Mouse (Mus musculus) inflammation-experienced regulatory T-cells, adult 6 months (primary cell): ENCODE results near the gene Maml3. TPM values are rescaled to one million over a fixed set of nuclear protein-coding genes. Genes with fewer than 3 reads are reported as not detected.

ENCODE experiments used
- ATAC-seq: one replicate; pipeline ENCODE4 v1.8.0; 2017
- polyA plus RNA-seq, 3 experiments: library from polyadenylated mRNA; unstranded; fragments of 100-300 nt; shearing (Covaris generic); gene quantifications; one replicate each; pipeline ENCODE4 v1.2.1; 2017

Maml3 gene
- polyA plus RNA-seq, 3 experiments from 2014 or later: 0.68 to 2.2 TPM; not detected in 1

DNA sequence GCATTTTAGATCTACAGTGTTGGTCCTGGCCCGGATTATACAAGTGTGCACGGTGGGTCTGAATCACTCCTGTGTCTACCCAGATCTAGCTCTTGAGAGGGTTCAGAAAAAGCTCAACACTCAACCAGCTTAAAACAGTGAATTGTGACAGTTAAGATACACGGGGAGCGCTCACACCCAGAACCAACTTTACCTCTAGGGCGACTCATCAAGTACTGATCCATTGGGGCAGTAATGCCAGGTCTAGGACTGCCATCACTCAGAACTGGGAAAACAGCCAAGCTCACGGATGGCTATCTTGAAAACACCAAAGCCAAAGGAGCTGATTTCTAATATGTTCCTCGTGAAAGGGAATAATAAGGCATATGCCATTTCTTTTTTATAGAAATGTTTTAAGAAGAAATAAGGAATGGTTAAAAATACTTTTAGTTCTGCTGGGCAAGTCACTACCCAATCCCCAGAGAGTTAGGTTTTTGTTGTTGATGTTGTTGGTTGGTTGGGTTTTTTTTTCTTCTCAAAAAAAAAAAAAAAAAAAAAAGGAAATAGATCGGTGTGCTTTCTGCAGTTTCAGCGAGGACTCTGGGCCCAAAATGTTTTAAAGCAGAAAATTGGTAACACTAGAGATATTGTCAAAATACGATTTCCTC lies 103.9 kb downstream of the Maml3 start:
- ATAC-seq: no peak

DNA sequence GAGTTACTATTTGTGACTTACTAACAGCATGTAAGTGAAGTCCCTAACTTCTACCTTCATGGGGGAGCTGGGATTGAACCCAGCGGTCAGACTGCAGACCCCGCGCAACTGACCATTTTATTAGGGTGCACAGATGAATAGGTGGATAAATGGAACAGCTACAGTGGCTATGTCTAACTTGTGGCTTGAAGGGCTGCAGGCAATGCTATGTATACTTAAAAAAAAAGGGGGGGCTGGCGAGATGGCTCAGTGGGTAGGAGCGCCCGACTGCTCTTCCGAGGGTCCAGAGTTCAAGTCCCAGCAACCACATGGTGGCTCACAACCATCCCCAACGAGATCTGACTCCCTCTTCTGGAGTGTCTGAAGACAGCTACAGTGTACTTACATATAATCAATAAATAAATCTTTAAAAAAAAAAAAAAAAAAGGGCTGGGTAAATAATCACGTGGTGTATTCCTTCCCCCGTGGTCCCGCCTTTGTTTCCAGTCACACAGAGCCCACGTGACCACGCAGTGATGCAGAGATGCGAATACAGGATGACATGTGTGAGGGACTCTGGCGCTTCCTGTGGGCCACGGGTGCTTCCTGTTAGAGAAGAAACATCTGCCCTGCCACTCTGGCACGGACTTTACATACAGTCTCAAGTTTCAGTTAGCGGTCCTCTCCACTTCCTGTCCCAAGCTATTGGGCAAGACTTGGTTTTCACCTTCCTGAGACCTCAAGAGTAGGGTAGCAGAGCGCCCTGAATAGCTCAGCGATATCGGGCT lies 105.0 kb downstream of the Maml3 start:
- ATAC-seq: peak; percentile 99

DNA sequence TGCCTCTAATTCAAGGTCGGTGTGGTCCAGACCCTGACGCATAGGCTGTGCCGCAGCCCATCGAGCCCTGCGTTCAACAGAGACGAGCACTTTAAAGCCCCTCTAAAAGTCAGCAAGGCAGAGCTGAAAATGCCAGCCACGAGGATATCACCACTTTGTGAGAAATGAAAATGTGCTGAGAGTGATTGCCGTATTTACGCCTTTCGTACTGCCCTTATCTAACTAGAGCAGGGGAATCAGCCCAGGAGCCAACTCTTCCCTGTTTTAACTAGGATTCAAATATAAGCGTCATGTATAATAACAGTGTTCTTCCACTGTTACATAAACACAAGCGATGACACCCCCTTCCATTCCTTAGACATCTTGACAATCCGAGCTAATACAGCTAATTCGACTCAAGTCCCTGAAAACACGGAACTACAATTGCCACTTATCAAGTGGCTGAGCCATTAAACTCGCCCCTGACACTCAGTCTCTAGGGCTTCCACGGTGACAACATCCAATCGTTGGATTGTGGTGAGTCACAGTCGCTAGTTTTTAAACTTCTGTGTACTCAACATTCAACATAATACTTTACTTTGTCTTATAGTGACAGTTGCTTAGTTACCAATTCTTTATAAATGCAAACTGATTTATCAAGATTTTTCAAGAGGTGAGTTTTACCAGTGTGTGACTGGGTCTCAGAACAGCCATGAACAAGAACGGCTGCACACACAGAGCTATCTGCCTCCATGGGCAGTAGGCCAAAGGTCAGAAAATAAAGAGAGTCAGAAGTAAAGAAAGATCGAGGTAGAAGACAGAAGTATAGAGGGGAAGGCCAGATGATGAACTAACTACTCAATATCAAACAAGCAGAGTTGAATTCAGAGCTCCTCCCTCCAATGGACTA lies 106.1 kb downstream of the Maml3 start:
- no peak for ATAC-seq

GRCm38 (mm10) chr3:51997616-51998015 lies 107.3 kb downstream of the Maml3 start:
- ATAC-seq: no peak

DNA sequence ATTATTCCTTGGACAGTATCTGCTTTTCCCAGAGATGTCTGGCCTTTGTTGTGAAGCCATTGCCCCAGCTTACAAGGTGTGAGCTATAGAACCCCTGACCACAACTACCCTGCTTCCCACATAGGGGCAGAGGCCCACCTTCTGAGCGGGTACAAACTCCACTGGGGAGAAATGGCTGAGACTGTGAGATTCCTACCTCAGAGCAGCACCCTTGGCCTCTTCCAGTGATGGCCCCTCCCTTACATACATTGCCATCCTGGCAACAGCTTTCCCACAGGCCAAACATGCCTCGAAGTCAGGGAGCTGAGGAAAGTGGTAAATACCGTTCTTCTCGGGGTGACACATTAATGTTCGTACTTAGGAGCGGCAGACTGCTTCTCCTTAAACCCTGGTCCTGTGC lies 118.4 kb downstream of the Maml3 start:
- ATAC-seq: no peak

- ATAC-seq: no peak
Observed at GRCm38 (mm10) chr3:51981496-51981895, 123.4 kb downstream of the Maml3 start.

- ATAC-seq: no peak
Observed at GRCm38 (mm10) chr3:51977654-51978352, 127.1 kb downstream of the Maml3 start.

- ATAC-seq: no peak
Observed at GRCm38 (mm10) chr3:51974601-51975000, 130.3 kb downstream of the Maml3 start.

DNA sequence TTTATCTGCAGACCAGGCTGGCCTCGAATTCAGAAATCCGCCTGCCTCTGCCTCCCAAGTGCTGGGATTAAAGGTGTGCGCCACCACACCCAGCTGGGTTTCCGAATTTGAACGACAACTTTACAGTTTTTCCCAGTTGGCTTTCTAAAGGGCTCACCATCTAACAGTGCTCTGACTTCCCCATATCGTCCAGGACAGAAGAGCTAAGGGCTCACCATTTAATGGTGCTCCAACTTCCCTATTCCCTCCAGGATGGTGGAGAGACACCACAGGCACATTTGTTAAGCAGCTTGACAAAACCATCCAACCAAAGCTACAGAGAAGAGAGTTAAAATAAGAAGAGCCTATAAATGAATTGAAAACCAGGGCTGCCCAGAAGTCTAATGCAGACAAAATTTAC lies 130.7 kb downstream of the Maml3 start:
- ATAC-seq: no peak

DNA sequence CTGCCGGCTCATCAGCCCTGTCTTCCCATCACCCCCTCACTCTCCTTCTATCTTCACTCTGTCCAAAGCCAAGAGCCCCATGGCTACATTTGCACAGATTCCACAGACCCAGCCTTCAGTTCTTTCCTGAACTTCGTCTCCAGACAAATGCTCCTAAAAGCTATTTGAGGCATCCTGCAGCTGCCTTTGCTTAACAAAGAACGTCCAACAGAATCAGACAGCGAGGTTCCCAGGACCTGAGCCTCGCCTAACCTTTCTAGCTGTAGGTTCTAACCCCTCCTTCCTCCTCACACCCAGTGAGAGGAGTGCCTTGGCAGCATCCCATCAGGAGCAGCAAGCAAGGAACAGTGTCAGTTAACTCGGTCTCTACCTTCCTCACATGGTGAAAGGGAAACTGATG lies 132.3 kb downstream of the Maml3 start:
- no peak for ATAC-seq

DNA sequence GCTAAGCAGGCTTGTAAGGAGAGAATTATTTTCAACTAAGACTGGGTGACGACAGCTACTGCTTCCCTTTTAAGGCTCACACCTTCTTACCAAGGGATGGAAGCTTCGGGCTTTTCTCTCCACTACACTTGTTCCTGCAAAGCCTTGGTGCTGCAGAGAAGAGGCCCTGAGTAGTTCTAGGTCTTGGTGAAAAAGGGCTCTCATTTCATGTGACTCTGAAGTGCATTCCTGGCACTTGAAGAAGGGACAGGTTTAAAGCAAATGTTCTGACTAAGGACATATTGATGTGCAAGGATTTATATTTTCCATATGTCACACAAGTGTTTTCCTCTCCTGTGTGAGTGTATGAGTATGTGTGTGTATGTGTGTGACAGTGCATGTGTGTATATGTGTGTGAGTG lies 134.4 kb downstream of the Maml3 start:
- ATAC-seq: no peak

DNA sequence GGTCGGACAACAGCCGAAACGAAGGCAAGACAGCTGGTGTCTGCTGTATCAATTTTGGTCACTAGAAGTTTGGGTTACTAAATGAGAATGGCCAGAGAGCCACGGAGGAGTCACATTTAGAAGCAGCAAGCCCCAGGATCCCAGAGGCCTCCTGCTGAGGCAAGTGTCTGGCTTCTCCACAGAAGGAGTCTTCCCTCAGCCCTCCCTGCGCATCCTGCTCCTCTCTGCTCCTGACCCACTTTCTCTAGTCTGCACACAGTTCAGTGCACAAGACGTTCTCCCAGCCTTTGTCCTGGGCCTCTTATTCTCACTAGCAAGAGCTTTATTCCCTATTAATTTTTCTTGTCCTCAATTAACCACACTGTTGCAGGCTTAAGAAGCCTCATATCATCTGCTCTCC lies 135.4 kb downstream of the Maml3 start:
- ATAC-seq: no peak

DNA sequence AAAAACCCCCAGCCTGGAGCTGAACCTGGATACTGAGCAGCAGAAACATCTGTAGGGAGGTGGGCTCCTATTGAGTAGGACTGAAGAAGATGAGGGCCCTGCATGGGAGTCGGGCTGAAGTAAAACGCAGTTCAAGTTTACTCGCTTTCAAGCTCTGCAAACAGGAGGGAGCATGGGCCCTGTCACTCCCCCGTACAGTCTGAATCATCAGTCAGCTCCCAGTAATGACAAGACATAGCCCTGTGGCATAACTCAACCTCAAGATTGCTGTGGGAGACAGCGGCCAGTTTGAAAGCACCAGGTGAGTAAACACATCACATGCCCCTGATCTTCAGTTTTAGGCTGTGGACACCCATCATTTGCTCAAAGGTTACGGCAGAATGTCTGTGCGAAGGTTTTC lies 139.0 kb downstream of the Maml3 start:
- ATAC-seq: no peak

GRCm38 (mm10) chr3:51965436-51965835 lies 139.4 kb downstream of the Maml3 start:
- ATAC-seq: no peak

DNA sequence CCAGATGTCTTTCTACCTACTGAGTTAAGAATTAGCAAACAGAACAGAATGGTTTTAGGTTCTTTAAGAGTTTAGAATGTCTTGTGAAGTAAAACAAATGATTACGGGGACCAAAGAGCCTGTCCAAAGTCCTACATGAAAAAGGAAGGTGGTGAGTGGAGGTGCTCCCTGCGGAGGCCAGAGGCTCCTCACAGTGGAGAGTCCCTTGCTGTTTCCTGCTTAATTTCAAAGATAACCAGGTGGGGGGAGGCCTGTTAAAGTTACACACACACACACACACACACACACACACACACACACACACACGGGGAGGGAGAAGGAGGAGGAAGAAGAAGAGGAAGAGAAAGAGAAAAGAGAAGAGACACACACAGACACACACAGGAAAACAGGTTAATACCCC lies 139.9 kb downstream of the Maml3 start:
- no peak for ATAC-seq

DNA sequence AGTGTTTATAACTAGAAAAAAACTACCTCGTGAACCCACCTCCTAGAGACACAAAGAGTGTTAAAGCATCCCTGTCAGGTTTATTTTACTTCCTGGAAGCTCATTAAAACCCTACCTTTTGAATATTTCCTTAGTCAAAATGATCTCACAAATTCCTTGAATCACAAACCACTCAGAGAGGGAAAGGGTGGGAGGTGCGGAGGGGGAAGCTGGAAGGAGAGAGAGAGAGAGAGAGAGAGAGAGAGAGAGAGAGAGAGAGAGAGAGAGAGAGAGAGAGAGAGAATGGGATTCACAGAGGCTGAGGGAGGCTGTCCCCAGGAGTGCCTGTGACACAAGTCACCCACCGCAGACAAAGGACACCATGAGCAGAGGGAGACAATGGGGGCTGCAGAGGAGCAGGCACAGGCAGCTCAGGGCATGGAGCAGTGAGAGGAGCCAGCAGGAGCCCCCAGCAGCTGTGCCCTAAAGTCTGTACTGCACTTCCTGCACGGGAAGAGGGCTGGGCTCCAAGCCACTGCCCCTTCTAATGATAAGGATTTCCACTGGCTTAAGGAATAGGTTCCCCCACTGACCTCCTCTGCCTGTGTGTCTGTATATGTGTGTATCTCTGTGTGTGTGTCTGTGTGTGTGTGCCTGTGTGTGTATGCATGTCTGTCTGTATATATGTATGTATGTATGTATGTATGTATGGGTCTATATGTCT lies 140.8 kb downstream of the Maml3 start:
- ATAC-seq: no peak

- no peak for ATAC-seq
Observed at GRCm38 (mm10) chr3:51963151-51963791, 141.6 kb downstream of the Maml3 start.

GRCm38 (mm10) chr3:51958751-51959150 lies 146.1 kb downstream of the Maml3 start:
- ATAC-seq: no peak

- ATAC-seq: no peak
Observed at GRCm38 (mm10) chr3:51954441-51954840, 150.4 kb downstream of the Maml3 start.

- no peak for ATAC-seq
Observed at GRCm38 (mm10) chr3:51953927-51954326, 150.9 kb downstream of the Maml3 start.
